Mouse (Mus musculus): Measurements from ENCODE around the gene Polr3e. TPM values are rescaled to one million over a fixed set of nuclear protein-coding genes. Genes with fewer than 3 reads are reported as not detected.
A peak's percentile ranks its signal among the peaks of the same experiment; 100 is the strongest.

Gene Polr3e
- polyA plus RNA-seq, 2 experiments = 25.8 to 36.3 TPM

DNA sequence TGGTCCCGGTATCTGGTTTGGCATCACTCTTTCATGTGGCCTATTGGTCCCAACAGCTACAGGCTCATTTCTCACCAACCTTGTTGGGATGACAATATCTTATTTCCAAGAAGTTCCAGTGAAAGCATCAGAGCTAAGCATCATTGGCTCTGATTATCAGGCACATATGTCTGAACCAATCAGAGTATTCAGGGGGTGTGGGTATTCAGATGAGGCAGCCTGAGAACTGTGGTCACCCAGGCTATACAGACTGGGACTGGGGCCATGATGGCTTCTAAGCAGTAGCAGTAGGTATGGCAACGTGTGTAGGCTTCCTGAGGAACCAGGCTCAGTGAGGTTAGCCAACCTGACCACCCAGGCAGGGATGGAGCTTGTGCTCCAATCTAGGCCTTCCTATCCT lies 36.1 kb upstream of the Polr3e start:
- H3K4me3 ChIP-seq (replicated peaks; ENCODE audit: low read length) = no peak overlapping the region
- peaks cover 67% of the 10 kb centered on the region for H3K36me3 ChIP-seq (ENCODE audit: control insufficient read depth, insufficient read depth, low read length)
- H3K4me2 ChIP-seq (replicated peaks; ENCODE audit: low read depth, low read length, severe bottlenecking) = no peak overlapping the region
- WGBS = 53% methylated on average over 2 of the region's 2 CpGs
- H3K27me3 ChIP-seq (ENCODE audit: control insufficient read depth, insufficient read depth, low read length) = no peaks in the 10 kb centered on the region
- DNase-seq (ENCODE audit: low spot score) (no peak), ATAC-seq (ENCODE audit: low FRiP score, low read depth) (no peak)
- TF ChIP-seq POLR2A (IDR thresholded peaks at IDR 0.05; ENCODE audit: borderline replicate concordance, extremely low read depth, insufficient read depth, insufficient read length) = no peak
- no peaks in the 10 kb centered on the region for H3K9me3 ChIP-seq (ENCODE audit: control insufficient read depth, low read length)
- no peak overlapping the region for H3K27ac ChIP-seq (replicated peaks; ENCODE audit: low read depth, low read length)
- no peak overlapping the region for H3K9ac ChIP-seq (ENCODE audit: low read depth, low read length, severe bottlenecking)
- no peaks in the 10 kb centered on the region for H3K4me1 ChIP-seq (ENCODE audit: control insufficient read depth, insufficient read depth, low read length)

DNA sequence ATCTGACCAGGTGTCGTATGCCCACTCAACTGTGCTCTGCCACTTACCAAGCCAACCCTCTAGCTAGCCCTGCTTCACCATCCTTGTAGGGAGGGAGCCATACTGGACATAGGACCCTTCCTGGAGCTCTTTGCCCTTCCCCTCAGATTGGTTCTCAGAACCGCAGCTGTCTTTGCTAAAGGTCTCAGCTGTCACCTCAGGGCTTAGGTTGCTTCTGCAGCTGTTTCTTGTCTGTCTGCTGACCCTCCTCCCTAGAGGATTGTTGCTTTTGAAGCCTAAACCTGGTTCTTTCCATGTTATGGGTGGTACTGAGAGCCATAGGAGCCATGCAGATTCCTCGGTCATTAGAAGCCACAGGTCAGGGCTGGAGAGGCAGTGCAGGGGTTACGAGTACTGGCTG lies 34.9 kb upstream of the Polr3e start:
- Histone ChIP-seq H3K9ac (ENCODE audit: low read depth, low read length, severe bottlenecking) (no peak overlapping the region), H3K9me3 (ENCODE audit: control insufficient read depth, low read length) (no peaks in the 10 kb centered on the region), H3K4me1 (ENCODE audit: control insufficient read depth, insufficient read depth, low read length) (no peaks in the 10 kb centered on the region), H3K36me3 (ENCODE audit: control insufficient read depth, insufficient read depth, low read length) (peaks cover 75% of the 10 kb centered on the region), H3K27ac (replicated peaks; ENCODE audit: low read depth, low read length) (no peak overlapping the region), H3K4me3 (replicated peaks; ENCODE audit: low read length) (no peak overlapping the region), H3K4me2 (replicated peaks; ENCODE audit: low read depth, low read length, severe bottlenecking) (no peak overlapping the region), H3K27me3 (ENCODE audit: control insufficient read depth, insufficient read depth, low read length) (no peaks in the 10 kb centered on the region)
- no peak for TF ChIP-seq POLR2A (IDR thresholded peaks at IDR 0.05; ENCODE audit: borderline replicate concordance, extremely low read depth, insufficient read depth, insufficient read length)
- DNase-seq (ENCODE audit: low spot score) = peak; percentile 44
- 85% methylated on average over 4 of the region's 4 CpGs for WGBS
- peak; percentile 73 for ATAC-seq (ENCODE audit: low FRiP score, low read depth)

DNA sequence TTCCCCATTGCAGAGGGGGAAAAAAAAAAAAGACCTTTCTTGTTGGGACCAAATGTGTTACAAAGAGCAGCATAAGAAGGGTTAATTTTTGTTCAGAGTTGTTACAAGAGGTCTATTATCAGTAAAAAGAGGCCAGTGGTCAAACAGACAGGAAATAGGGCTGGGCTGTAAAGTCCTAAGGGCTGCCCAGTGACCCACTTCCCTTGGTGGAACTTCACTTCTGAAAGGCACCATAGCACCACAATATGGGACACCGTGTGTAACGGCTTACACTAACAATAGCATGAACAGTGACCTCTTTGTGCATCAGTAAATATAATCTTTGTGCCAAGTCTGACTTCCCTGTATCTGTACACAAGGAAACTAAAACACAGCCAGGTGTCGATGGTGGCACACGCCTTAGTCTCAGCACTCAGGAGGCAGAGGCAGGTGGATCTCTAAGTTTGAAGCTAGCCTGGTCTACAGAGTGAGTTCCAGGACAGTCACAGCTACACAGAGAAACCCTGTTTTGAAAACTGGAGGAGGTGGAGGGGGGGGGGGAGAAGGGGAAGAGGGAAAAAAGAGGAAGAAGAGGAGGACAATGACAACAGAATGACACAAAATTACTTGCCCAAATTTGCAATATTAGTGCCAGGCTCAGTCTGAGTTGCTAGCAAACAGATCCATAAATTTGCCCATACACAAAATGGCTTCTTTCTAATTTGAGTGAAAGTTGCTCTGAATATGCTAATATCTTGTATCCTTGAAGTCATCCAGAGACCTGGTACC lies 33.8 kb upstream of the Polr3e start:
- no peak overlapping the region for H3K4me2 ChIP-seq (replicated peaks; ENCODE audit: low read depth, low read length, severe bottlenecking)
- H3K4me3 ChIP-seq (replicated peaks; ENCODE audit: low read length) = no peak overlapping the region
- no peak for TF ChIP-seq POLR2A (IDR thresholded peaks at IDR 0.05; ENCODE audit: borderline replicate concordance, extremely low read depth, insufficient read depth, insufficient read length)
- DNase-seq (ENCODE audit: low spot score) (no peak), ATAC-seq (ENCODE audit: low FRiP score, low read depth) (no peak)
- H3K27me3 ChIP-seq (ENCODE audit: control insufficient read depth, insufficient read depth, low read length) = no peaks in the 10 kb centered on the region
- no peaks in the 10 kb centered on the region for H3K9me3 ChIP-seq (ENCODE audit: control insufficient read depth, low read length)
- peaks cover 79% of the 10 kb centered on the region for H3K36me3 ChIP-seq (ENCODE audit: control insufficient read depth, insufficient read depth, low read length)
- no peak overlapping the region for H3K9ac ChIP-seq (ENCODE audit: low read depth, low read length, severe bottlenecking)
- H3K4me1 ChIP-seq (ENCODE audit: control insufficient read depth, insufficient read depth, low read length) = no peaks in the 10 kb centered on the region
- 92% methylated on average over 4 of the region's 4 CpGs for WGBS
- H3K27ac ChIP-seq (replicated peaks; ENCODE audit: low read depth, low read length) = no peak overlapping the region

DNA sequence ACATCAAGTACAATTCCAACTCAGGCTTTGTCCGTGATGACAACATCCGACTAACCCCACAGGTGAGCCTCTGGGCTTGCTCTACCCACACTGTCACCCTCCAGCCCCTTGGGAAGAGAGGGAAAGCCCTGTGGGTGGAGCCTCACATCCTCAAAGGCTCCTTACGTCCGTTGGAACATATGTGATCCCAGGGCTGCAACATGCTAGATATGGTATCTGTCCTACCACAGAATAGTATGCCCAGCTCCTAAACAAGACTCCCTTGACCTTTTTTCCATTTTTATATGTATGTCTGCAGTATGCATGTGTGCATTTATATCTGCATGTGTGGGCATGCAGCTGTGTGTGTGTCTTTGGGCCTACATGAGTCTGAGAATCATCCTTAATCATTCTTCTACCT lies 32.8 kb upstream of the Polr3e start:
- no peak for TF ChIP-seq POLR2A (IDR thresholded peaks at IDR 0.05; ENCODE audit: borderline replicate concordance, extremely low read depth, insufficient read depth, insufficient read length)
- no peak overlapping the region for H3K27ac ChIP-seq (replicated peaks; ENCODE audit: low read depth, low read length)
- no peaks in the 10 kb centered on the region for H3K4me1 ChIP-seq (ENCODE audit: control insufficient read depth, insufficient read depth, low read length)
- H3K27me3 ChIP-seq (ENCODE audit: control insufficient read depth, insufficient read depth, low read length) = no peaks in the 10 kb centered on the region
- H3K9ac ChIP-seq (ENCODE audit: low read depth, low read length, severe bottlenecking) = no peak overlapping the region
- H3K9me3 ChIP-seq (ENCODE audit: control insufficient read depth, low read length) = no peaks in the 10 kb centered on the region
- H3K4me3 ChIP-seq (replicated peaks; ENCODE audit: low read length) = no peak overlapping the region
- WGBS = 92% methylated on average over 4 of the region's 4 CpGs
- no peak overlapping the region for H3K4me2 ChIP-seq (replicated peaks; ENCODE audit: low read depth, low read length, severe bottlenecking)
- no peak for DNase-seq (ENCODE audit: low spot score)
- ATAC-seq (ENCODE audit: low FRiP score, low read depth) = no peak
- peaks cover 82% of the 10 kb centered on the region for H3K36me3 ChIP-seq (ENCODE audit: control insufficient read depth, insufficient read depth, low read length)

DNA sequence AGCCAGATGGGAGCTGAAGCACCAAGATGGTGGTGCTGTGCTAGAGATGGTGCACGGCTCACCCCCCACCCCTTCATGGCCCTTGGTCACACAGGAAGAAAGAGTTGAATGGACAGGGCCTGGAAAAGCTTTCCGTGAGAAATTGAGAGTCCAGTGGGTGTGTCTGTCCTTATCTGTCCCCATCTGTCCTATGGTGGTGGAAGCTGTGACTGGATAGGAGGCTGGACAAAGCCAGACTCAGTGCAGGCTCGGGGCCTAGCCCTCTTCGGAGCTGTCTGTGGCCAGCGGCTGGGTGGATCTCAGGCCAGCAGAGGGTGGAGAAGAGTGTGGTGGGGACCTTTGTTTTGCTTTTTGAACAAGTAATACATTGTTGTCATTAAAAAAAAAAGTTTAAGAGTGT lies 24.4 kb upstream of the Polr3e start:
- no peak for DNase-seq (ENCODE audit: low spot score)
- ATAC-seq (ENCODE audit: low FRiP score, low read depth) = no peak
- Histone ChIP-seq H3K4me3 (replicated peaks; ENCODE audit: low read length) (no peak overlapping the region), H3K27ac (replicated peaks; ENCODE audit: low read depth, low read length) (no peak overlapping the region), H3K4me2 (replicated peaks; ENCODE audit: low read depth, low read length, severe bottlenecking) (no peak overlapping the region), H3K4me1 (ENCODE audit: control insufficient read depth, insufficient read depth, low read length) (no peaks in the 10 kb centered on the region), H3K9ac (ENCODE audit: low read depth, low read length, severe bottlenecking) (no peak overlapping the region), H3K27me3 (ENCODE audit: control insufficient read depth, insufficient read depth, low read length) (no peaks in the 10 kb centered on the region), H3K9me3 (ENCODE audit: control insufficient read depth, low read length) (no peaks in the 10 kb centered on the region), H3K36me3 (ENCODE audit: control insufficient read depth, insufficient read depth, low read length) (peaks cover 73% of the 10 kb centered on the region)
- 84% methylated on average over 5 of the region's 5 CpGs for WGBS
- TF ChIP-seq POLR2A (IDR thresholded peaks at IDR 0.05; ENCODE audit: borderline replicate concordance, extremely low read depth, insufficient read depth, insufficient read length) = no peak

Measured in limb, embryonic 14.5 days (tissue).